Mouse (Mus musculus) thymus, adult 2 months (tissue): Measurements from ENCODE around the gene Enc1.

Source experiments
- CTCF ChIP-seq: fragments of 200-500 bp; IDR thresholded peaks from 2 replicates; pipeline ENCODE4 v1.5.1; 2012; ENCODE audit warnings: mild to moderate bottlenecking, control low read depth, low read length, moderate library complexity, borderline replicate concordance; ENCODE audit not compliant: control insufficient read depth, poor library complexity, insufficient read depth; ENCODE audit errors: extremely low read depth
- POLR2A ChIP-seq: fragments of 200-500 bp; IDR thresholded peaks from 2 replicates; pipeline ENCODE4 v1.6.1; 2012; ENCODE audit warnings: mild to moderate bottlenecking, low read length, control low read depth, moderate library complexity; ENCODE audit not compliant: control insufficient read depth, poor library complexity, insufficient read depth; ENCODE audit errors: extremely low read depth

GRCm38 (mm10) chr13:97244712-97245105 is 3.8 kb downstream of the Enc1 start:
- TF ChIP-seq POLR2A (no peak), CTCF (no peak)
